Mouse (Mus musculus): Measurements from ENCODE around the gene Sestd1. TPM values are rescaled to one million over a fixed set of nuclear protein-coding genes. Genes with fewer than 3 reads are reported as not detected.

The Sestd1 gene
- polyA plus RNA-seq, 1 experiment = 15.2 TPM

DNA sequence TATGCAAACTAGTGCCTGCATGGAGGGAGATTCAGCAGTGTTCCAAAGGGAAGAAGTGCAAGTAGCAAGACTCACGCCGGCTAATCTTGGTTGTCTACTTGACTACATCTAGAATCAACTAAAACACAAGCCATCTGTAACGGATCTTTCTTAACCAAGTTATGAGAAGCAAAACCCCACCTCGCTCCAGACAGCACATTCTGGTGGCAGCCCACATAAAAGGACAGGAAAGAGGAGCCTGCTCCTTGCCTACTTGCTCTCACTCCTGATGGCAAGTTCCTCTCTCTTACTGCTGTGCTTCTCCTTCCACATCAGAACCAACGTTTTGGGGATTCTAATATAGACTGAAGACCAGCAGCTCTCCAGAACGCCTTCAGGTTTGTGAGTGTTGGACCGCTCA, 9.6 kb downstream of the Sestd1 start:
- Histone ChIP-seq H3K79me3 (ENCODE audit: low read depth) (peaks cover 83% of the 10 kb centered on the region), H3ac (ENCODE audit: control insufficient read depth, insufficient read length, low read depth) (no peak overlapping the region), H3K27me3 (ENCODE audit: control insufficient read depth, insufficient read depth, insufficient read length) (no peaks in the 10 kb centered on the region), H3K79me2 (ENCODE audit: control insufficient read depth, insufficient read depth) (peaks cover 94% of the 10 kb centered on the region), H3K4me3 (ENCODE audit: insufficient read depth, poor library complexity, severe bottlenecking) (no peak overlapping the region), H3K36me3 (ENCODE audit: control insufficient read depth, insufficient read depth) (peaks cover 9% of the 10 kb centered on the region)
- no peak for TF ChIP-seq MYOD1 (IDR thresholded peaks at IDR 0.05; ENCODE audit: control insufficient read depth, insufficient read length, low read depth)
- TF ChIP-seq USF1 (IDR thresholded peaks at IDR 0.05; ENCODE audit: low read depth) = no peak
- no peak for TF ChIP-seq MAX (IDR thresholded peaks at IDR 0.05)
- no peak for TF ChIP-seq CEBPB (IDR thresholded peaks at IDR 0.05; ENCODE audit: low read depth)
- no peak for TF ChIP-seq FOSL1 (IDR thresholded peaks at IDR 0.05; ENCODE audit: insufficient read depth, low read length, poor library complexity, severe bottlenecking)
- TF ChIP-seq MYOG (IDR thresholded peaks at IDR 0.05; ENCODE audit: control insufficient read depth, extremely low read depth, insufficient read length) = no peak
- no peak for TF ChIP-seq CTCF (IDR thresholded peaks at IDR 0.05; ENCODE audit: control insufficient read depth, insufficient read depth, insufficient read length)

DNA sequence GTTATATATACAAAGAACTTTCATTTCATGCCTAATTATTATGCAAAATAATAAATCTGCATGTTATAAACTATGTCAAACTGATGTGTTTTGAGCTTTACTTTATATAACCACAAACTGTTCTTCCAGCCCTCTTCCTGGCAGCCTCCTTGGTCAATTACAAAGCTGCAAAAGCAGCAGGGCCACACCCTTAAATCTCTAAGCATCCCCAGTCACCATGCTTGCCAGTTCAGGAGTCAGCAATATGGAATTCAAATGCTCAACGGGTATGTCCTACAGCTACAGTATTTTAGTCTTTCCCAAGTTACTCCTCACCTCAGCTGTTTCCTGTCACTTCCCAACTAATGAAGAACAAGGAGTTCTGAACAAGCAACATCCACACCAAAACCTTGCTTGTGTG, 10.3 kb downstream of the Sestd1 start:
- Histone ChIP-seq H3K36me3 (ENCODE audit: control insufficient read depth, insufficient read depth) (peaks cover 13% of the 10 kb centered on the region), H3ac (ENCODE audit: control insufficient read depth, insufficient read length, low read depth) (no peak overlapping the region), H3K79me2 (ENCODE audit: control insufficient read depth, insufficient read depth) (peaks cover 94% of the 10 kb centered on the region), H3K79me3 (ENCODE audit: low read depth) (peaks cover 83% of the 10 kb centered on the region), H3K4me3 (ENCODE audit: insufficient read depth, poor library complexity, severe bottlenecking) (no peak overlapping the region), H3K27me3 (ENCODE audit: control insufficient read depth, insufficient read depth, insufficient read length) (no peaks in the 10 kb centered on the region)
- TF ChIP-seq MYOD1 (IDR thresholded peaks at IDR 0.05; ENCODE audit: control insufficient read depth, insufficient read length, low read depth) (peak; percentile 46), FOSL1 (IDR thresholded peaks at IDR 0.05; ENCODE audit: insufficient read depth, low read length, poor library complexity, severe bottlenecking) (no peak)

- H3ac ChIP-seq (ENCODE audit: control insufficient read depth, insufficient read length, low read depth) = peak overlapping the region; percentile 34
Observed at GRCm38 (mm10) chr2:77268612-77269239, 11.7 kb downstream of the Sestd1 start.

GRCm38 (mm10) chr2:77266931-77267330, 13.5 kb downstream of the Sestd1 start:
- H3K4me3 ChIP-seq (ENCODE audit: insufficient read depth, poor library complexity, severe bottlenecking) = no peak overlapping the region
- H3K79me3 ChIP-seq (ENCODE audit: low read depth) = peaks cover 75% of the 10 kb centered on the region
- H3ac ChIP-seq (ENCODE audit: control insufficient read depth, insufficient read length, low read depth) = no peak overlapping the region
- no peaks in the 10 kb centered on the region for H3K27me3 ChIP-seq (ENCODE audit: control insufficient read depth, insufficient read depth, insufficient read length)
- H3K79me2 ChIP-seq (ENCODE audit: control insufficient read depth, insufficient read depth) = peaks cover 94% of the 10 kb centered on the region
- H3K36me3 ChIP-seq (ENCODE audit: control insufficient read depth, insufficient read depth) = peaks cover 29% of the 10 kb centered on the region
- TF ChIP-seq FOSL1 (IDR thresholded peaks at IDR 0.05; ENCODE audit: insufficient read depth, low read length, poor library complexity, severe bottlenecking) (no peak), MYOG (IDR thresholded peaks at IDR 0.05; ENCODE audit: control insufficient read depth, extremely low read depth, insufficient read length) (no peak), CTCF (IDR thresholded peaks at IDR 0.05; ENCODE audit: control insufficient read depth, insufficient read depth, insufficient read length) (no peak), USF1 (IDR thresholded peaks at IDR 0.05; ENCODE audit: low read depth) (no peak), CEBPB (IDR thresholded peaks at IDR 0.05; ENCODE audit: low read depth) (no peak), MAX (IDR thresholded peaks at IDR 0.05) (no peak), MYOD1 (IDR thresholded peaks at IDR 0.05; ENCODE audit: control insufficient read depth, insufficient read length, low read depth) (no peak)

More at GRCm38 (mm10) chr2:77268612-77269239, 11.7 kb downstream of the Sestd1 start:
- Histone ChIP-seq H3K4me3 (ENCODE audit: insufficient read depth, poor library complexity, severe bottlenecking) (no peak overlapping the region), H3K79me2 (ENCODE audit: control insufficient read depth, insufficient read depth) (peaks cover 94% of the 10 kb centered on the region), H3K27me3 (ENCODE audit: control insufficient read depth, insufficient read depth, insufficient read length) (no peaks in the 10 kb centered on the region), H3K36me3 (ENCODE audit: control insufficient read depth, insufficient read depth) (peaks cover 26% of the 10 kb centered on the region), H3K79me3 (ENCODE audit: low read depth) (peaks cover 80% of the 10 kb centered on the region)
- TF ChIP-seq MYOG (IDR thresholded peaks at IDR 0.05; ENCODE audit: control insufficient read depth, extremely low read depth, insufficient read length) (no peak), CTCF (IDR thresholded peaks at IDR 0.05; ENCODE audit: control insufficient read depth, insufficient read depth, insufficient read length) (no peak), MAX (IDR thresholded peaks at IDR 0.05) (no peak), FOSL1 (IDR thresholded peaks at IDR 0.05; ENCODE audit: insufficient read depth, low read length, poor library complexity, severe bottlenecking) (peak; percentile 66), MYOD1 (IDR thresholded peaks at IDR 0.05; ENCODE audit: control insufficient read depth, insufficient read length, low read depth) (peak; percentile 71), USF1 (IDR thresholded peaks at IDR 0.05; ENCODE audit: low read depth) (peak; percentile 2), CEBPB (IDR thresholded peaks at IDR 0.05; ENCODE audit: low read depth) (no peak)

DNA sequence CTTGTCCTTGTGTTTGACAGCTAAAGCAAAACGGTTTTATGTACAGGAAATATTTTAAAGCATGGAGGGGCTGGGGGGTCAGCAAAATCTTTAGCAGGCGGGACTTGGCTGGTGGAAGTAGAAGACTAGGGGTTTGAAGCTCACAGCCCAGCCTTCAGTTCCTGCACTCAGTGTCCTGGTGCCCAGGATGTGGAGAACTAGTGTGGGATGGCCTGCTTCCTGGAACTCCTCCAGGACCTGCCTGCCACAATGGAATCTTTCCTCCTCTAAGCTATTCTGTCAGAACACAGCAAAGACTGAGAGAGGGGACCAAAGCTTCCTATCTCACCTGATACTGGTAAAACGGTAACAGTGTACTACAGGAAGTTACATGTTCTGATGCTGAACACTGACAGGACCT, 14.4 kb downstream of the Sestd1 start:
- H3K27me3 ChIP-seq (ENCODE audit: control insufficient read depth, insufficient read depth, insufficient read length) = no peaks in the 10 kb centered on the region
- no peak overlapping the region for H3ac ChIP-seq (ENCODE audit: control insufficient read depth, insufficient read length, low read depth)
- H3K79me3 ChIP-seq (ENCODE audit: low read depth) = peaks cover 71% of the 10 kb centered on the region
- H3K4me3 ChIP-seq (ENCODE audit: insufficient read depth, poor library complexity, severe bottlenecking) = no peak overlapping the region
- TF ChIP-seq MAX (IDR thresholded peaks at IDR 0.05) = no peak
- TF ChIP-seq CTCF (IDR thresholded peaks at IDR 0.05; ENCODE audit: control insufficient read depth, insufficient read depth, insufficient read length) = no peak
- no peak for TF ChIP-seq CEBPB (IDR thresholded peaks at IDR 0.05; ENCODE audit: low read depth)
- TF ChIP-seq FOSL1 (IDR thresholded peaks at IDR 0.05; ENCODE audit: insufficient read depth, low read length, poor library complexity, severe bottlenecking) = no peak
- TF ChIP-seq USF1 (IDR thresholded peaks at IDR 0.05; ENCODE audit: low read depth) = no peak
- no peak for TF ChIP-seq MYOG (IDR thresholded peaks at IDR 0.05; ENCODE audit: control insufficient read depth, extremely low read depth, insufficient read length)
- no peak for TF ChIP-seq MYOD1 (IDR thresholded peaks at IDR 0.05; ENCODE audit: control insufficient read depth, insufficient read length, low read depth)
- peaks cover 94% of the 10 kb centered on the region for H3K79me2 ChIP-seq (ENCODE audit: control insufficient read depth, insufficient read depth)
- peaks cover 28% of the 10 kb centered on the region for H3K36me3 ChIP-seq (ENCODE audit: control insufficient read depth, insufficient read depth)

DNA sequence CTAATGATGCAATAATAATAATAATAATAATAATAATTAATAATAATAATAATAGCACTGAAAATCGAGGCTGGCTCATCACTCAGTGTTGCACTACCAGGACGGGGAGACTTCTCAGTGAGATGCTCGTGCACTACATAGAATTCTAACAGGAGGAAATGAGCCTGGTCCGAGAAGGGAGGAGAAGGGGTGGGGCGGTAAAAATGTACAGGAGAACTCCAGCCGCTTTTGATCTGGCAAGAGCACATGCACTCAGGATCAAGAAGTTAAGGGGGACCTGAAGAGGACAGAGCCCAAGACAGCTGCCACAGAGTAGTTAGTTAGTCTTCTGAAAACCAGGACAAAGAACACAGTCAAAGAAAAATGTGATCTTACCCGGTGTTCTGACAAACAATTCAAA, 15.1 kb downstream of the Sestd1 start:
- H3K36me3 ChIP-seq (ENCODE audit: control insufficient read depth, insufficient read depth) = peaks cover 29% of the 10 kb centered on the region
- no peak overlapping the region for H3K4me3 ChIP-seq (ENCODE audit: insufficient read depth, poor library complexity, severe bottlenecking)
- H3K79me3 ChIP-seq (ENCODE audit: low read depth) = peaks cover 72% of the 10 kb centered on the region
- TF ChIP-seq MYOG (IDR thresholded peaks at IDR 0.05; ENCODE audit: control insufficient read depth, extremely low read depth, insufficient read length) (no peak), MYOD1 (IDR thresholded peaks at IDR 0.05; ENCODE audit: control insufficient read depth, insufficient read length, low read depth) (no peak), CTCF (IDR thresholded peaks at IDR 0.05; ENCODE audit: control insufficient read depth, insufficient read depth, insufficient read length) (no peak), CEBPB (IDR thresholded peaks at IDR 0.05; ENCODE audit: low read depth) (no peak), MAX (IDR thresholded peaks at IDR 0.05) (no peak), USF1 (IDR thresholded peaks at IDR 0.05; ENCODE audit: low read depth) (no peak), FOSL1 (IDR thresholded peaks at IDR 0.05; ENCODE audit: insufficient read depth, low read length, poor library complexity, severe bottlenecking) (no peak)
- no peak overlapping the region for H3ac ChIP-seq (ENCODE audit: control insufficient read depth, insufficient read length, low read depth)
- peaks cover 94% of the 10 kb centered on the region for H3K79me2 ChIP-seq (ENCODE audit: control insufficient read depth, insufficient read depth)
- no peaks in the 10 kb centered on the region for H3K27me3 ChIP-seq (ENCODE audit: control insufficient read depth, insufficient read depth, insufficient read length)

All from C2C12 (cell line).